Mouse (Mus musculus) stomach, postnatal 0 days (tissue): ENCODE measurements around the gene Ccdc102a.

Experiments used
- CTCF ChIP-seq: IDR thresholded peaks from 2 replicates; pipeline ENCODE4 v1.5.1; 2016; ENCODE audit warnings: antibody characterized with exemption, low read depth, mild to moderate bottlenecking, moderate library complexity
- EP300 ChIP-seq: optimal IDR thresholded peaks from 2 replicates; pipeline ENCODE3; 2016; ENCODE audit warnings: antibody characterized with exemption

- TF ChIP-seq CTCF (no peak), EP300 (no peak)
Observed at GRCm38 (mm10) chr8:94899262-94899661, 18.6 kb downstream of the Ccdc102a start.
